Comparison of ENCODE assay signal across 8 mouse cellular contexts in genomic region chr3:104221156-104221555, GRCm38 (mm10). TPM values are rescaled to one million over a fixed set of nuclear protein-coding genes. Genes with fewer than 3 reads are reported as not detected.
DNase-seq lines count a peak whose midpoint lies in the region; ATAC-seq and TF ChIP-seq lines count a peak whose summit lies in the region.

No protein-coding gene starts in this region.

- H3K27me3 ChIP-seq in ES-Bruce4 (ENCODE audit: control insufficient read depth, insufficient read depth, low read length, poor library complexity, severe bottlenecking), result peaks cover 5% of the 10 kb centered on the region; the same call in 1 of the 2 replicates
- H3K27me3 ChIP-seq in hindbrain, embryonic 14.5 days (ENCODE audit: control insufficient read depth, insufficient read depth, low read length), result no peaks in the 10 kb centered on the region

- DNase-seq in adrenal gland, postnatal 14 days, result peak; percentile 15
- no peak for DNase-seq in adrenal gland, postnatal 10 days
- DNase-seq in hindbrain, embryonic 14.5 days (ENCODE audit: low spot score), result no peak
- peak; percentile 24 for DNase-seq in lung, postnatal 36 days
- no peak for DNase-seq in right cerebral cortex, adult 2 months (ENCODE audit: low spot score in 2 of 2)
- DNase-seq in thymus, postnatal 36 days, result no peak

- H3K36me3 ChIP-seq in ES-Bruce4 (ENCODE audit: control insufficient read depth, insufficient read depth, low read length, poor library complexity, severe bottlenecking), result no peaks in the 10 kb centered on the region
- H3K36me3 ChIP-seq in hindbrain, embryonic 14.5 days (replicated peaks; ENCODE audit: control insufficient read depth, insufficient read depth), result no peaks in the 10 kb centered on the region

- H3K9me3 ChIP-seq in ES-Bruce4 (replicated peaks; ENCODE audit: control insufficient read depth, insufficient read depth, low read length, poor library complexity, severe bottlenecking), result no peaks in the 10 kb centered on the region
- no peaks in the 10 kb centered on the region for H3K9me3 ChIP-seq in hindbrain, embryonic 14.5 days (ENCODE audit: control insufficient read depth, low read length)

- H3K4me1 ChIP-seq in ES-Bruce4 (ENCODE audit: control insufficient read depth, insufficient read depth, low read length), result no peaks in the 10 kb centered on the region
- H3K4me1 ChIP-seq in hindbrain, embryonic 14.5 days (replicated peaks; ENCODE audit: control insufficient read depth, insufficient read depth, low read length), result peaks cover 17% of the 10 kb centered on the region

- WGBS in hindbrain, embryonic 14.5 days, result 13% methylated on average over 11 of the region's 11 CpGs

- peak overlapping the region; percentile 52 for H3K4me2 ChIP-seq in hindbrain, embryonic 14.5 days (replicated peaks)

- ATAC-seq in hindbrain, embryonic 14.5 days (ENCODE audit: low FRiP score), result no peak
- ATAC-seq in granulocyte monocyte progenitor cell, adult 5-6 weeks (replicated peaks; ENCODE audit: poor library complexity, severe bottlenecking), result no peak

- TF ChIP-seq EP300 in ES-Bruce4 (IDR thresholded peaks at IDR 0.05; ENCODE audit: insufficient read depth, low read depth, low read length), result no peak

- H3K4me3 ChIP-seq in ES-Bruce4 (ENCODE audit: low read depth, low read length), result peak overlapping the region; percentile 56
- peak overlapping the region; percentile 87 for H3K4me3 ChIP-seq in hindbrain, embryonic 14.5 days (replicated peaks; ENCODE audit: low read length)

- no peak for TF ChIP-seq CTCF in ES-Bruce4 (IDR thresholded peaks at IDR 0.05; ENCODE audit: low read depth, low read length)

- H3K27ac ChIP-seq in ES-Bruce4 (ENCODE audit: insufficient read depth, low read length), result peak overlapping the region; percentile 83
- H3K27ac ChIP-seq in hindbrain, embryonic 14.5 days, result peak overlapping the region; percentile 47; the same call in 1 of the 2 replicates

- H3K9ac ChIP-seq in ES-Bruce4 (ENCODE audit: low read depth, poor library complexity, severe bottlenecking), result peak overlapping the region; percentile 42
- no peak overlapping the region for H3K9ac ChIP-seq in hindbrain, embryonic 14.5 days

- no peak for TF ChIP-seq POLR2A in ES-Bruce4 (IDR thresholded peaks at IDR 0.05; ENCODE audit: insufficient read depth, low read length)

RNA-seq across cellular contexts. Expression of gene Magi3, which starts 1.0 kb away (rescaled TPM):
- 17.4 and 18.3 TPM in 2 replicates for total RNA-seq in adrenal gland, postnatal 14 days (2021)
- 10 to 100 TPM; 16.7 to 18.6 TPM for total RNA-seq in adrenal gland, postnatal 10 days (2021)
- polyA plus RNA-seq in ES-Bruce4 (2011; ENCODE audit: insufficient read depth, insufficient read length, low read depth, missing spikeins), result 9.1 and 9.6 TPM in 2 replicates
- 6.8 and 7.1 TPM in 2 replicates for polyA plus RNA-seq in hindbrain, embryonic 14.5 days (2014; fragmentation: Nextera tagmentation; extraction: Ambion mirVana)
- total RNA-seq in granulocyte monocyte progenitor cell, adult 5-6 weeks (2014; fragmentation: Nextera tagmentation), result 3.4 and 5.7 TPM in 2 replicates
- total RNA-seq in granulocyte monocyte progenitor cell, adult 5-6 weeks (2017), result 8.6 and 9.1 TPM in 2 replicates

Comparison
In these comparisons a context has a peak if more than half of its experiments do, and no peak if none do; other contexts are left out.
1. DNase-seq: peak in adrenal gland, postnatal 14 days (single experiment) and lung, postnatal 36 days (single experiment); none in adrenal gland, postnatal 10 days (single experiment), hindbrain, embryonic 14.5 days (single experiment), right cerebral cortex, adult 2 months (0 of 2) and thymus, postnatal 36 days (0 of 2).